In the genomic region with DNA sequence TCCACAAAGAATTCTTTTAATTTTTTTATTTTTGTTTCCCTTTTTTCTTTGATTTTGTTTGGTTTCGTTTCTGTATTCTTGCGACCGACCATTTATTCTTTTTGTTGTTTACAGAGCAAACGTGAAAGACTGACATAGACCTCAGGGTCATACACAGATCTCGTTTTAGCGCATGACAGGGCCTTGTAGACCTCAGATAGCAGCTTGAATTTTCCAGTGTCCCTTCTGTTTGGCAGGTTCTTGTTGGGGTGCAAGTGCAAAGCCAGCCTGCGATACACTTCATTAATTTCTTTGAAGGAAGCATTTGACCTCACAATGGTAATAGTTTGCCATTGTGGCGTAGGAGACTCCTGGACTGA, we compare ENCODE assay signal across 26 mouse cellular contexts. TPM values are rescaled to one million over a fixed set of nuclear protein-coding genes. Genes with fewer than 3 reads are reported as not detected.
DNase-seq lines count a peak whose midpoint lies in the region; ATAC-seq lines count a peak whose summit lies in the region.
"Had no signal": no experiment of that assay in that cellular context is flagged by ENCODE, and none has a peak within 500 bp of the region (broad histone marks: within the 10 kb centered on the region; RNA-seq: fewer than 3 reads in every experiment).

No protein-coding gene starts in this region.

- 68% methylated on average over 8 of the region's 8 CpGs for WGBS in hindbrain, embryonic 11.5 days
- 71% methylated on average over 8 of the region's 8 CpGs for WGBS in hindbrain, embryonic 10.5 days
- WGBS in liver, embryonic 15.5 days (ENCODE audit: insufficient replicate concordance), result 77% methylated on average over 8 of the region's 8 CpGs
- WGBS in liver, embryonic 16.5 days (ENCODE audit: insufficient replicate concordance), result 74% methylated on average over 8 of the region's 8 CpGs
- 89% methylated on average over 8 of the region's 8 CpGs for WGBS in forebrain, embryonic 11.5 days
- 77% methylated on average over 8 of the region's 8 CpGs for WGBS in kidney, embryonic 14.5 days

- H3K4me1 ChIP-seq in hindbrain, embryonic 11.5 days (replicated peaks; ENCODE audit: control insufficient read depth, insufficient read depth, low read length), result no peaks in the 10 kb centered on the region
- peaks cover 6% of the 10 kb centered on the region; the same call in 1 of the 2 replicates for H3K4me1 ChIP-seq in hindbrain, embryonic 10.5 days (replicated peaks)
- no peaks in the 10 kb centered on the region; the same call in 1 of the 2 replicates for H3K4me1 ChIP-seq in liver, embryonic 15.5 days (replicated peaks)
- H3K4me1 ChIP-seq in liver, embryonic 16.5 days (ENCODE audit: control insufficient read depth, low read depth, low read length), result no peaks in the 10 kb centered on the region
- H3K4me1 ChIP-seq in forebrain, embryonic 11.5 days (replicated peaks; ENCODE audit: control insufficient read depth, insufficient read depth, low read length), result no peaks in the 10 kb centered on the region
- no peaks in the 10 kb centered on the region for H3K4me1 ChIP-seq in kidney, embryonic 14.5 days (ENCODE audit: control insufficient read depth, insufficient read depth, low read length)
- H3K4me1 ChIP-seq: embryonic facial prominence, embryonic 10.5 days; embryonic facial prominence, embryonic 13.5 days; forebrain, embryonic 10.5 days had no signal

- peak; percentile 19; the same call in 1 of the 2 replicates for ATAC-seq in hindbrain, embryonic 11.5 days (ENCODE audit: low FRiP score)
- no peak for ATAC-seq in liver, embryonic 15.5 days (ENCODE audit: insufficient read depth)
- ATAC-seq in liver, embryonic 16.5 days (ENCODE audit: low read depth), result no peak
- no peak for ATAC-seq in forebrain, embryonic 11.5 days (replicated peaks; ENCODE audit: low FRiP score)
- ATAC-seq in kidney, embryonic 14.5 days (ENCODE audit: low FRiP score, low TSS enrichment), result no peak
- ATAC-seq: forebrain, embryonic 14.5 days; forebrain, postnatal 0 days; hindbrain, postnatal 0 days had no signal

- no peaks in the 10 kb centered on the region for H3K36me3 ChIP-seq in hindbrain, embryonic 11.5 days (ENCODE audit: control insufficient read depth, insufficient read depth, low read length)
- H3K36me3 ChIP-seq in hindbrain, embryonic 10.5 days, result peaks cover 11% of the 10 kb centered on the region
- H3K36me3 ChIP-seq in liver, embryonic 15.5 days (replicated peaks), result peaks cover 18% of the 10 kb centered on the region; the same call in 1 of the 2 replicates
- no peaks in the 10 kb centered on the region for H3K36me3 ChIP-seq in liver, embryonic 16.5 days (ENCODE audit: control insufficient read depth, insufficient read depth)
- no peaks in the 10 kb centered on the region for H3K36me3 ChIP-seq in forebrain, embryonic 11.5 days (ENCODE audit: control insufficient read depth, insufficient read depth, low read length)
- H3K36me3 ChIP-seq in kidney, embryonic 14.5 days (ENCODE audit: control insufficient read depth, insufficient read depth, low read length), result no peaks in the 10 kb centered on the region
- H3K36me3 ChIP-seq: embryonic facial prominence, embryonic 13.5 days had no signal

- no peaks in the 10 kb centered on the region for H3K9me3 ChIP-seq in hindbrain, embryonic 11.5 days (ENCODE audit: control insufficient read depth, low read length)
- no peaks in the 10 kb centered on the region for H3K9me3 ChIP-seq in hindbrain, embryonic 10.5 days
- H3K9me3 ChIP-seq in liver, embryonic 15.5 days (replicated peaks), result no peaks in the 10 kb centered on the region
- H3K9me3 ChIP-seq in liver, embryonic 16.5 days (replicated peaks; ENCODE audit: control insufficient read depth, low read length), result no peaks in the 10 kb centered on the region
- no peaks in the 10 kb centered on the region for H3K9me3 ChIP-seq in forebrain, embryonic 11.5 days (ENCODE audit: control insufficient read depth, low read length)
- no peaks in the 10 kb centered on the region for H3K9me3 ChIP-seq in kidney, embryonic 14.5 days (ENCODE audit: control insufficient read depth, low read length)
- H3K9me3 ChIP-seq: embryonic facial prominence, embryonic 10.5 days; embryonic facial prominence, embryonic 13.5 days; forebrain, embryonic 10.5 days had no signal

- no peak overlapping the region for H3K4me2 ChIP-seq in hindbrain, embryonic 11.5 days (replicated peaks; ENCODE audit: low read depth, low read length)
- H3K4me2 ChIP-seq in liver, embryonic 15.5 days, result 0 out of 2 replicates have a peak overlapping the region, but pooled peaks have one; percentile 9
- H3K4me2 ChIP-seq in liver, embryonic 16.5 days (ENCODE audit: low read depth, low read length), result 0 out of 2 replicates have a peak overlapping the region, but pooled peaks have one; percentile 10
- no peak overlapping the region for H3K4me2 ChIP-seq in forebrain, embryonic 11.5 days (ENCODE audit: low read depth, low read length, severe bottlenecking)
- no peak overlapping the region for H3K4me2 ChIP-seq in kidney, embryonic 14.5 days (replicated peaks; ENCODE audit: low read depth, low read length)
- H3K4me2 ChIP-seq: embryonic facial prominence, embryonic 13.5 days; heart, embryonic 11.5 days; hindbrain, embryonic 14.5 days had no signal

- H3K4me3 ChIP-seq in hindbrain, embryonic 11.5 days (ENCODE audit: low read depth, low read length), result no peak overlapping the region
- H3K4me3 ChIP-seq in hindbrain, embryonic 10.5 days, result no peak overlapping the region
- H3K4me3 ChIP-seq in liver, embryonic 15.5 days (replicated peaks), result no peak overlapping the region
- H3K4me3 ChIP-seq in liver, embryonic 16.5 days (ENCODE audit: low read depth, low read length), result no peak overlapping the region
- H3K4me3 ChIP-seq in forebrain, embryonic 11.5 days (ENCODE audit: low read depth, low read length), result no peak overlapping the region
- no peak overlapping the region for H3K4me3 ChIP-seq in kidney, embryonic 14.5 days (ENCODE audit: low read length)
- H3K4me3 ChIP-seq: embryonic facial prominence, embryonic 10.5 days; embryonic facial prominence, embryonic 13.5 days; erythroblast, embryonic 14.5 days; forebrain, embryonic 10.5 days; gastrocnemius, adult 2 months had no signal

- no peaks in the 10 kb centered on the region for H3K27me3 ChIP-seq in hindbrain, embryonic 11.5 days (ENCODE audit: control insufficient read depth, insufficient read depth, low read length)
- no peaks in the 10 kb centered on the region for H3K27me3 ChIP-seq in hindbrain, embryonic 10.5 days (ENCODE audit: insufficient read depth, poor library complexity, severe bottlenecking)
- H3K27me3 ChIP-seq in liver, embryonic 15.5 days, result no peaks in the 10 kb centered on the region
- H3K27me3 ChIP-seq in liver, embryonic 16.5 days (ENCODE audit: control insufficient read depth, insufficient read depth, low read depth, low read length), result no peaks in the 10 kb centered on the region
- no peaks in the 10 kb centered on the region for H3K27me3 ChIP-seq in forebrain, embryonic 11.5 days (ENCODE audit: control insufficient read depth, insufficient read depth, low read length)
- H3K27me3 ChIP-seq in kidney, embryonic 14.5 days (ENCODE audit: control insufficient read depth, insufficient read depth, low read length), result no peaks in the 10 kb centered on the region
- H3K27me3 ChIP-seq: embryonic facial prominence, embryonic 13.5 days had no signal

- no peak overlapping the region for H3K27ac ChIP-seq in hindbrain, embryonic 11.5 days (ENCODE audit: low read depth, low read length)
- H3K27ac ChIP-seq in hindbrain, embryonic 10.5 days, result no peak overlapping the region
- H3K27ac ChIP-seq in liver, embryonic 15.5 days (replicated peaks), result no peak overlapping the region
- H3K27ac ChIP-seq in liver, embryonic 16.5 days (ENCODE audit: low read length), result no peak overlapping the region
- no peak overlapping the region for H3K27ac ChIP-seq in forebrain, embryonic 11.5 days (ENCODE audit: low read depth, low read length)
- no peak overlapping the region for H3K27ac ChIP-seq in kidney, embryonic 14.5 days (ENCODE audit: low read depth, low read length)
- H3K27ac ChIP-seq: embryonic facial prominence, embryonic 10.5 days; embryonic facial prominence, embryonic 13.5 days; forebrain, embryonic 10.5 days; gastrocnemius, adult 2 months; hindbrain, embryonic 14.5 days; hindbrain, postnatal 0 days had no signal

- no peak for DNase-seq in hindbrain, embryonic 11.5 days (ENCODE audit: low spot score)
- no peak for DNase-seq in hindbrain, embryonic 10.5 days (ENCODE audit: low spot score)
- DNase-seq in liver, result no peak
- DNase-seq in forebrain, embryonic 11.5 days (ENCODE audit: low spot score), result no peak
- DNase-seq: adrenal gland, adult 2 months; adrenal gland, postnatal 14 days; cerebellum, adult 11-12 months; cerebellum, adult 8-10 months; cerebellum, postnatal 10 days; cerebellum, postnatal 36 days; embryo, embryonic 11 days; forebrain, postnatal 0 days; gastrocnemius, adult 2 months; gastrocnemius, postnatal 14 days; heart, adult 11 months had no signal

- no peak overlapping the region for H3K9ac ChIP-seq in hindbrain, embryonic 11.5 days (ENCODE audit: low read depth, low read length)
- H3K9ac ChIP-seq in liver, embryonic 15.5 days, result no peak overlapping the region
- H3K9ac ChIP-seq in liver, embryonic 16.5 days (ENCODE audit: low read depth, low read length), result no peak overlapping the region
- H3K9ac ChIP-seq in forebrain, embryonic 11.5 days (ENCODE audit: low read length), result no peak overlapping the region
- no peak overlapping the region for H3K9ac ChIP-seq in kidney, embryonic 14.5 days (ENCODE audit: low read depth, low read length)
- H3K9ac ChIP-seq: embryonic facial prominence, embryonic 13.5 days; forebrain, postnatal 0 days; hindbrain, embryonic 14.5 days had no signal

RNA-seq across cellular contexts. Expression of gene Neil3, which starts 24.6 kb away (rescaled TPM):
- polyA plus RNA-seq in hindbrain, embryonic 11.5 days (2014; fragmentation: Nextera tagmentation; extraction: Ambion mirVana), result 19.6 and 24.9 TPM in 2 replicates
- 25.3 and 30.3 TPM in 2 replicates for polyA plus RNA-seq in hindbrain, embryonic 10.5 days (2016; fragmentation: Nextera tagmentation; extraction: Ambion mirVana)
- polyA plus RNA-seq in liver, embryonic 15.5 days (2015; fragmentation: Nextera tagmentation; extraction: Ambion mirVana), result 33.5 TPM in 2 replicates
- polyA plus RNA-seq in liver, embryonic 16.5 days (2015; fragmentation: Nextera tagmentation; extraction: Ambion mirVana), result 31.9 and 34.9 TPM in 2 replicates
- 27.2 and 29.0 TPM in 2 replicates for polyA plus RNA-seq in forebrain, embryonic 11.5 days (2014; fragmentation: Nextera tagmentation; extraction: Ambion mirVana)
- polyA plus RNA-seq in kidney, embryonic 14.5 days (2014; fragmentation: Nextera tagmentation; extraction: Ambion mirVana), result 28.7 and 31.5 TPM in 2 replicates

Comparison
In these comparisons a context has a peak if more than half of its experiments do, and no peak if none do; other contexts are left out.
1. H3K4me2 ChIP-seq: peak in liver, embryonic 15.5 days (single experiment) and liver, embryonic 16.5 days (single experiment); none in hindbrain, embryonic 11.5 days (single experiment), forebrain, embryonic 11.5 days (single experiment) and kidney, embryonic 14.5 days (single experiment).